Mouse (Mus musculus): ENCODE results near the gene Qrich2. TPM values are rescaled to one million over a fixed set of nuclear protein-coding genes. Genes with fewer than 3 reads are reported as not detected.

Qrich2 gene
- not detected in 2 replicates for polyA plus RNA-seq (2015; fragmentation: Nextera tagmentation; extraction: Ambion mirVana)

DNA sequence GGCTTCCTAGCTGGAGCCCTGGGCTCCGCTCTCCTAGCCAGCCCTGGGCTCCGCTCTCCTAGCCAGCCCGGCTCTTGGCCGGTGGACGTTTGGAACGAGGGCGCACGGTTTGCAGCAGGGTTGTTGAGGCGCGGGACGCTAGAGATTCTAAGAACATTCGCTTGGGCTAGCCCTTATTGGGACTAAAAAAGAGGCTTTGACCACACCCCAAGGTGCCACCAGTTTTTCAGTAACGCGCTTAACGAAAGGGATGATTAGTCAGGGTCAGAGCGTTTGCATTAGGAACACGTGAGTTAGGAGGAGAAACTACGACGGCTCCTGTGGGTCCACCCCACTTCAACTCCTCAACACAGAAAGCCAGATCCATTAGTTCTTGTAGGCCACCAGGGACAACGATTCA is at the start of gene Qrich2:
TSS of gene Qrich2 (minus strand) at position 101 of the 400 bp plus-strand sequence.
- H3K4me2 ChIP-seq: no peak within 1 kb of the TSS
- WGBS: 49% methylated on average over 20 of the region's 20 CpGs
- H3K4me1 ChIP-seq: peaks cover 8% of the 10 kb centered on the region
- ATAC-seq (ENCODE audit: extremely low read depth, insufficient number of reproducible peaks, low FRiP score, low TSS enrichment): no peak
- H3K36me3 ChIP-seq: peaks cover 22% of the 10 kb centered on the region
- no peaks in the 10 kb centered on the region for H3K9me3 ChIP-seq
- no peak within 1 kb of the TSS for H3K27ac ChIP-seq (replicated peaks)
- H3K27me3 ChIP-seq (replicated peaks): peaks cover 12% of the 10 kb centered on the region; the same call in 1 of the 2 replicates
- H3K9ac ChIP-seq: no peak within 1 kb of the TSS
- H3K4me3 ChIP-seq: no peak within 1 kb of the TSS

DNA sequence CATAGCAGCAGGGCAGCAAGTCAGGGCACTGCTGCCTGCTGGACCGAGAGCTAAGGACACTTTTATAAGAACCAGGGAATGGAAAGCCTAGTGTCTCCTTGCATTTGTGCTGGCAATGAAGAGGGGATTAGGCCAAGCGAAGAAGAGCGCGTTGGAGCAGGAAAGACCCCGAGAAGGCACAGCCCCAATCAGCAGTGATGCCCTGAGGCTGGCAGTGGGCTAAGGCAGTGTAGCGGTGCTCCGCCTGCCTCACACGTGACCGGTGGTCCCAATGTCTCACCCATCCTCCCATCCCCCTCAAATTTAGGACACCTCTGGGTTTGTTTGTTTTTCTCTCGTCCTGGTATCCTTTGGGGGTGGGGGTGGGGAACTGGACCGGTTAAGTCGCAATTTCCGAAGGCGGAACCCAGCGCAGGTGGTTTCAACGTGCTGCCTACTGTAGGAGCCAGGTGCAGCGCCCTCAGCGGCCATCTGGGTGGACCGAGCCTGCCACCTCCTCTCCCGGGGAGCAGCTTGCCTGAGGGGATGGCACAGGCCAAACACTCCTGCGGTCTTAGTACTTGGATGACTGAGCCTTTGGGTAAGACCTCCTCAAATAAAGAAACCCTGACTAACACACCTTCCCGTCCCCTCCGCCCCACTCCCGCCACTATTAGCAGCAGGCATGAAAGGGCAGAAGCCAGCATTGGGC is 49.4 kb upstream of the Qrich2 start:
- Histone ChIP-seq H3K27me3 (replicated peaks) (peaks cover 22% of the 10 kb centered on the region), H3K4me3 (no peak overlapping the region), H3K9ac (no peak overlapping the region), H3K4me1 (peaks cover 8% of the 10 kb centered on the region; the same call in 1 of the 2 replicates), H3K36me3 (no peaks in the 10 kb centered on the region), H3K9me3 (no peaks in the 10 kb centered on the region), H3K4me2 (peak overlapping the region; percentile 31), H3K27ac (replicated peaks) (no peak overlapping the region)
- 20% methylated on average over 24 of the region's 24 CpGs for WGBS
- ATAC-seq (ENCODE audit: extremely low read depth, insufficient number of reproducible peaks, low FRiP score, low TSS enrichment): no peak

DNA sequence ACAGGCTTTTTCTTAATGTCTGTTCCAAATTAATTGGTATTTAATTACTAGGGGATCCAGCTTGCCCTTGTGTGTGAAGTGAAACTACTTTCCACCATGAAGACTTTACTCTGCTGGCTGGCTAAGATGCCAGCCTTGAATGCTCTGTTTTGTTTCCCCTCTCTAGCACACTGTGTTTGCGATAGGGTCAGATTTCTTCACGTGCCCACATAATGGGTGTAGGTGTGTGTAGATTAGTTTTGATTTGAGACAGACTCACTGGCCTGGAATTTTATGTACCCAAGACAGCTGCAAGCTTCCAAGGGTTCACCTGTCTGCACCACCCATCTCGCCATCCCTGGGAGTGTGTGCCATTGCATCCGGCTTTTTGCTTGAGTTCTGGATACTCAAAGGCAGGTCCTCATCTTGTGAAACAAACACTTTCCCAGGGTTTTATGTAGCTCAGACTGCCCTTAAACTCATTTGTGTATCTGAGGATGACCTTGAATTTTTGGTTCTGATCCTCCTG is 47.5 kb upstream of the Qrich2 start:
- Histone ChIP-seq H3K4me1 (peaks cover 7% of the 10 kb centered on the region; the same call in 1 of the 2 replicates), H3K36me3 (no peaks in the 10 kb centered on the region), H3K4me2 (no peak overlapping the region), H3K27me3 (replicated peaks) (peaks cover 22% of the 10 kb centered on the region), H3K4me3 (no peak overlapping the region), H3K27ac (replicated peaks) (no peak overlapping the region), H3K9me3 (no peaks in the 10 kb centered on the region), H3K9ac (no peak overlapping the region)
- ATAC-seq (ENCODE audit: extremely low read depth, insufficient number of reproducible peaks, low FRiP score, low TSS enrichment): no peak
- WGBS: 74% methylated on average over 4 of the region's 4 CpGs

DNA sequence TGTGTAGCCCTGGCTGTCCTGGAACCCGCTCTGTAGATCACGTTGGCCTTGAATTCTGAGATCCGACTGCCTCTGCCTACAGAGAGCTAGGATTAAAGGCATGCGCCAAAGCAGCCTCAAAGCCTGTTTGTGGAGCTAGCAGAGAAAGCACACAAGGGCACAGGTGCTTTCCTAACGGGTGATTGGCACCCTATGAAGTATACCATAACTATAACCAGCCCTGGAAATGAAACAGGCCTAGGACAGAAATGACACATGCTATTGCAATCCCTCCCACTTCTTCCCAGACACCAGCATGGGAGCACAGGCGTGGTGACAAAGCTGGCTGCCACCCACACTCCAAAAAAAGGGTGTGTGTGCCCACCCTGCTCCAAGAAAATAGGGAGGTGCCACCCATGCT is 46.9 kb upstream of the Qrich2 start:
- H3K4me3 ChIP-seq: no peak overlapping the region
- H3K27ac ChIP-seq (replicated peaks): no peak overlapping the region
- H3K4me2 ChIP-seq: no peak overlapping the region
- no peak for ATAC-seq (ENCODE audit: extremely low read depth, insufficient number of reproducible peaks, low FRiP score, low TSS enrichment)
- H3K4me1 ChIP-seq: 0 out of 2 replicates have a peak, but pooled peaks cover 1% of the 10 kb centered on the region
- no peak overlapping the region for H3K9ac ChIP-seq
- H3K27me3 ChIP-seq (replicated peaks): peaks cover 22% of the 10 kb centered on the region
- no peaks in the 10 kb centered on the region for H3K36me3 ChIP-seq
- H3K9me3 ChIP-seq: no peaks in the 10 kb centered on the region
- 72% methylated on average over 6 of the region's 6 CpGs for WGBS

DNA sequence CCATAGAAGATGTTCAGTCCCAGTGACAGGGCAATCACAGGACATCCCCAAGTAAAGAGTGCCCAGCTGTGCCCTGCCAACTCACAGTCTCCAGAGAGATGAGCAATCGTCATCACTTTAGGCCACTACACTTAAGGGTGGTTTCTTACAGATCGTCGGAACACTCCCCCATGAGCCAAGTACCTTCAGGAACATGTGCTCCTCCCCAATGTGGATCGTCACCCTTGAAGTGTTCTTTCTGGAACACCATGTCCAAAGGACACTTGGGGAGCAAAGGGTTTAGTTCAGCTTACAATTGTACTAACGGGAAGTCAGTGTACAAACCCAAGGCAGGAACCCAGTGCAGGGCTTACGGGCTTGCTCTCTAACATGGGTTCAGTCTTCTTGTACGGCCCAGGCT is 46.1 kb upstream of the Qrich2 start:
- H3K4me2 ChIP-seq: no peak overlapping the region
- H3K9ac ChIP-seq: no peak overlapping the region
- no peaks in the 10 kb centered on the region for H3K36me3 ChIP-seq
- H3K4me3 ChIP-seq: no peak overlapping the region
- no peaks in the 10 kb centered on the region for H3K4me1 ChIP-seq
- no peaks in the 10 kb centered on the region for H3K9me3 ChIP-seq
- no peak overlapping the region for H3K27ac ChIP-seq (replicated peaks)
- WGBS: 86% methylated on average over 7 of the region's 7 CpGs
- peaks cover 22% of the 10 kb centered on the region for H3K27me3 ChIP-seq (replicated peaks)
- no peak for ATAC-seq (ENCODE audit: extremely low read depth, insufficient number of reproducible peaks, low FRiP score, low TSS enrichment)

DNA sequence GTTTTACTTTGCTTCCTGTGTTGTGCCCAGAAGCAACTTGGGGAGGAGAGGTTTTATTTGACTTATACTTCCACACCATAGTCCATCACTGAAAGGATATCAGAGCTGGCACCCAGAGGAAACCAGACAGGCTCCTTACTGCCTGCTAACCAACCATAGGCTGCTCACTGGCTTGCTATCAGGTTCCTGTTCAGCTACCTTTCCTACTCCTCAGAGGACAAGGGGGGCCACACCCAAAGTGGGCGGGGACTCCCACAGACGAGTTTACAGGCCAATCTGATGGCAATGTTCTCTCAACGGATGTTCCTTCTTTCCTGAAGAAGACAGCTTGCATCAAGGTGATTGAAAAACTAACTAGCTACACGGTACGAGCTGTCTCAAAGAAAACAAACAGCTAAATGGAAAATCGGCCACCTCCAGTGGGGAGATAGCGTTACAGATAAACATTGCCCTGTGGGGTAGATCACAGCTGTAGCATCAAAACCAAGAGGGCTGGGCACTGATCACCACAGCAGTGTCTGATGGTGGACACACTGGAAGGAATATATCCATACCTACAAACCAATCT is 45.3 kb upstream of the Qrich2 start:
- no peak for ATAC-seq (ENCODE audit: extremely low read depth, insufficient number of reproducible peaks, low FRiP score, low TSS enrichment)
- Histone ChIP-seq H3K4me2 (no peak overlapping the region), H3K9ac (no peak overlapping the region), H3K4me3 (no peak overlapping the region), H3K36me3 (no peaks in the 10 kb centered on the region), H3K27me3 (replicated peaks) (peaks cover 22% of the 10 kb centered on the region), H3K27ac (replicated peaks) (no peak overlapping the region), H3K9me3 (no peaks in the 10 kb centered on the region), H3K4me1 (no peaks in the 10 kb centered on the region)
- WGBS: 44% methylated on average over 7 of the region's 7 CpGs

DNA sequence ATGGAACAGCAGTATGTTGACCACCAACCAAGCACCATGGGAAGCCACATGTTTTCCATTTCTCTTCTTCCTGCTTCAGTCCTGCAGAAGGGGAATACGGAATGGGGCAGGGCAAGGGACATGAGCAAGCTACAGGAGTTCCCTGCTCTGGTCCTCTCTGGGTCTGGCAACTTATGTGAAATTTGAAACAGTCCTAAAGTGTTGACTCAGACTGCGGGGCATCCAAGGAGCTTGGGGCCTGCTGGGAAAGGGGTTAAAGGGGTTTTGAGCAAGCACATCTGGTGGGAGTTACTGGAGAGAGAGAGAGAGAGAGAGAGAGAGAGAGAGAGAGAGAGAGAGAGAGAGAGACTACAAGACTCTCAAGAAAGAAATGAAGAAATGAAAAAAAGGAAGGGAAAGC is 42.6 kb upstream of the Qrich2 start:
- Histone ChIP-seq H3K36me3 (no peaks in the 10 kb centered on the region), H3K4me2 (no peak overlapping the region), H3K9me3 (no peaks in the 10 kb centered on the region), H3K4me3 (no peak overlapping the region), H3K9ac (no peak overlapping the region), H3K4me1 (no peaks in the 10 kb centered on the region), H3K27ac (replicated peaks) (no peak overlapping the region), H3K27me3 (replicated peaks) (peaks cover 4% of the 10 kb centered on the region; the same call in 1 of the 2 replicates)
- 60% methylated on average over 2 of the region's 2 CpGs for WGBS
- no peak for ATAC-seq (ENCODE audit: extremely low read depth, insufficient number of reproducible peaks, low FRiP score, low TSS enrichment)

DNA sequence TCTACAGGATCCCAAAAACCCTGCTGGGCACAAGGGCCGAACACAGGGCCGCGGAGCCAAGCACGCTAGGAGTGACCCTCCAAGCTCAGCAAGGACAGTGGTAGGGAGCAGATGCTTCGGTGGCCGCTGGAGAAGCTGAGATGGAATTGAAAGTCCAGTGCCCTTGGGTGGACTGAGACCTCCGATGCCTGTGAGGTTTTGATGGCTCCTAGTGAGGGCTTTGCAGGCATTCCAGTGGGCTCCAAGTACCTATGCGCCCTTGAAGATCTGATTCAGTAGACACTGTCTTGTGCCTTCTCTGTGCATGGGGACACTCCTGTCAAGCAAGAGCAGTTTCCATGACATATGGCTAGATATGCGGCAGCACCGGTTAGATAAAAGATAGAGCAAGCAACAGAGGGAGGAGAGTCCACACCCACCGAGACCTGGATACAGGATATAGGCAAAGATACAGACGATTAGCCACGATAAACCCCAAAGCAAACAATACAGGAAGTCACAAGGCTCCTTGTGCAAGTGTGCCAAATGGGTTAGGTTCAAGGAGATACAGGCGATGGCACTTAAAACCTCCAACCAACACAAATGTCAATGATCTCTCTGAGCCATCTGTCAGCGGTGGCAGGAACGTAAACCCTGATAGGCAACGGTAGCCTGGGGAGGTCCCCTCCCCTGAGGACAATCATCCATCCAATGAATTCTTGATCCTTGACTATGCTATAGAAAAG is 40.3 kb upstream of the Qrich2 start:
- Histone ChIP-seq H3K9me3 (no peaks in the 10 kb centered on the region), H3K36me3 (no peaks in the 10 kb centered on the region), H3K4me1 (no peaks in the 10 kb centered on the region), H3K4me2 (no peak overlapping the region), H3K4me3 (no peak overlapping the region), H3K9ac (no peak overlapping the region), H3K27me3 (replicated peaks) (no peaks in the 10 kb centered on the region), H3K27ac (replicated peaks) (no peak overlapping the region)
- 66% methylated on average over 17 of the region's 17 CpGs for WGBS
- ATAC-seq (ENCODE audit: extremely low read depth, insufficient number of reproducible peaks, low FRiP score, low TSS enrichment): no peak

DNA sequence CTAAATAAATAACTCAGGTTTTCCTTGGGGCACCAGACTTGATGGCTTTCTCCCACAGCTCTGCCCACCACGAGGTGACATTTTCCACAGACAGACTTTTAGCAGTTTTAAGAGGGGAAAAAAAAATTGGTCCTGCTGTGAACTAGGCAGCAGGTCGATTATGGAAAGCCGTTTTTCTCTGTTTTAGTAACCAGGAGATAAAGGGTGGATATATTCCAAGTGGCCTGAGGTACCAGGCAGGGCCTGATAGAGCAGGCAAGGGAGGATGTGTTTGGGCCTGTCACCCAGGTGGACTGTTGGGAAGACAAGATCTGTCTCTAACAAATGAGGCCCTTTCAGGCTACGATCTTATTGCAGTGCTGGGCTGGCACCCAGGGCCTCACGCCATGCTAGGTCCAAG is 39.5 kb upstream of the Qrich2 start:
- Histone ChIP-seq H3K9me3 (no peaks in the 10 kb centered on the region), H3K27me3 (replicated peaks) (no peaks in the 10 kb centered on the region), H3K4me2 (no peak overlapping the region), H3K27ac (replicated peaks) (no peak overlapping the region), H3K4me3 (no peak overlapping the region), H3K9ac (no peak overlapping the region), H3K4me1 (peaks cover 3% of the 10 kb centered on the region; the same call in 1 of the 2 replicates), H3K36me3 (no peaks in the 10 kb centered on the region)
- WGBS: 60% methylated on average over 5 of the region's 5 CpGs
- no peak for ATAC-seq (ENCODE audit: extremely low read depth, insufficient number of reproducible peaks, low FRiP score, low TSS enrichment)

DNA sequence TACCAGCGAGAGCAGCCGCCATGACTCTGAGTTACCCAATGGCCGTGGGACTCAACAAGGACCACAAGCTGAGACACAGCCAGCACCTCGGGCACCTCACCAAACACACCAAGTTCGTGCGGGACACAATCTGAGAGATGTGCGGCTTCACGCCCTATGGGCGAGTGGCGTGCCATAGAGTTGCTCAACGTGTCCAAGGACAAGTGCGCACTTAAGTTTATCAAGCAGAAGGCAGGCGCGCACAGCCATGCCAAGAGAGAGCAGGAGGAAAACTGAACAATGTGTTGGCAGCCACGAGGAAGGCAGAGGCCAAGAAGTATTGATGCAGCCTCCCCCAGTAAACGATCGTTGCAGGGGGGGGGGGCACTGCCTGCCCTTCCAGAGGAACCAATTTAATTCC is 38.5 kb upstream of the Qrich2 start:
- H3K9me3 ChIP-seq: no peaks in the 10 kb centered on the region
- no peak overlapping the region for H3K9ac ChIP-seq
- no peak overlapping the region for H3K4me2 ChIP-seq
- H3K36me3 ChIP-seq: no peaks in the 10 kb centered on the region
- 73% methylated on average over 17 of the region's 17 CpGs for WGBS
- no peak overlapping the region for H3K4me3 ChIP-seq
- ATAC-seq (ENCODE audit: extremely low read depth, insufficient number of reproducible peaks, low FRiP score, low TSS enrichment): no peak
- H3K4me1 ChIP-seq: peaks cover 3% of the 10 kb centered on the region; the same call in 1 of the 2 replicates
- no peak overlapping the region for H3K27ac ChIP-seq (replicated peaks)
- H3K27me3 ChIP-seq (replicated peaks): no peaks in the 10 kb centered on the region

DNA sequence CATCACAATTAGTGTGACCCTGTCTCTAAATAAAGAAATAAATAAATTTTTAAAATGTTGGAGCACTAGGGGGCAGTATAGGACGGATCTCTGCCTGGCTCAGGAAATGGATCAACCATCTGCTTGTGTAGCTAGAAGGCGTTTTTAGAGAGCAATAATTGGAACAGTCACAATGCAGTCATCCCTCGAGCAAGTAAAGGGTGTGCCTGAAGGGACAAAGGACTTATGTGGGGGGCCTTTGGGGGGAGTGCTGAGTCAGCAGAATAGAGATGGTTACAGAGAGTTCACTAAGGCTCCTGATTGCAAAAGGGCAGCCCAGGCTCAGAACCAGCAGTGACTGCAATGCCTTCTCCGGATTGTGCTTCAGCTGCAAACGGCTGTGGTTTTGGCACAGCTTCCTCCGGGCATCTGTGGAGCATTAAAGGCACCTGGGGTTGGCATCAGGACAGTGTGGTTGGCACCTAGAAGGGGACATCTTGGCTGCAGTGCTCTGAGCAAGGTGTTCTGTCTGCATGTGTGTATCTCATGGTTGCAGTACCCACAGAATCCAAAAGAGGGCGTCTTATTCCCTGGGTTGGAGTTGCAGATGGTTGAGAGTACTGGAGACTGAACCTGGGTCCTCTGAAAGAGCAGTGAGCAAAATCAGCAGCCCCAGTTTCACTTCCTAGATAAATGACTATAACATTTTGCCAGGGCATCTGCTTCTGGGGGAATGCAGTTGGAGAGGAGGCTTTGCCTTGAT is 35.1 kb upstream of the Qrich2 start:
- Histone ChIP-seq H3K9ac (no peak overlapping the region), H3K4me3 (no peak overlapping the region), H3K36me3 (no peaks in the 10 kb centered on the region), H3K27ac (replicated peaks) (no peak overlapping the region), H3K27me3 (replicated peaks) (no peaks in the 10 kb centered on the region), H3K9me3 (peaks cover 4% of the 10 kb centered on the region; the same call in 1 of the 2 replicates), H3K4me1 (peaks cover 9% of the 10 kb centered on the region; the same call in 1 of the 2 replicates), H3K4me2 (no peak overlapping the region)
- ATAC-seq (ENCODE audit: extremely low read depth, insufficient number of reproducible peaks, low FRiP score, low TSS enrichment): no peak
- 19% methylated on average over 7 of the region's 7 CpGs for WGBS
